Mouse (Mus musculus) testis, adult 2 months (tissue): ENCODE data around the gene Mpg. TPM values are rescaled to one million over a fixed set of nuclear protein-coding genes. Genes with fewer than 3 reads are reported as not detected.

Experiments
- H3K27ac ChIP-seq: fragments of 200-500 bp; 2 replicates; pipeline ENCODE4 v1.5.1; 2012; ENCODE audit warnings: low read depth, low read length; ENCODE audit not compliant: control insufficient read depth, insufficient read depth
- H3K27me3 ChIP-seq: fragments of 200-500 bp; 2 replicates; pipeline ENCODE4 v1.6.1; 2012; ENCODE audit warnings: mild to moderate bottlenecking, low read length, moderate library complexity; ENCODE audit not compliant: control insufficient read depth, insufficient read depth
- H3K36me3 ChIP-seq: fragments of 200-500 bp; 2 replicates; pipeline ENCODE4 v1.6.1; 2012; ENCODE audit warnings: mild to moderate bottlenecking, low read length; ENCODE audit not compliant: control insufficient read depth, insufficient read depth
- H3K4me1 ChIP-seq: fragments of 200-500 bp; 2 replicates; pipeline ENCODE4 v1.6.1; 2012; ENCODE audit warnings: low read length; ENCODE audit not compliant: control insufficient read depth, insufficient read depth
- H3K4me3 ChIP-seq: fragments of 200-500 bp; 2 replicates; pipeline ENCODE4 v1.5.1; 2012; ENCODE audit warnings: low read depth, mild to moderate bottlenecking, low read length, moderate library complexity, mixed read lengths; ENCODE audit not compliant: control insufficient read depth
- CTCF ChIP-seq: fragments of 200-500 bp; IDR thresholded peaks from 2 replicates; pipeline ENCODE4 v1.5.1; 2012; ENCODE audit warnings: low read depth, mild to moderate bottlenecking, inconsistent platforms, low read length, moderate library complexity; ENCODE audit not compliant: control insufficient read depth, insufficient read depth, insufficient replicate concordance
- POLR2A ChIP-seq: fragments of 200-500 bp; IDR thresholded peaks from 2 replicates; pipeline ENCODE4 v1.6.1; 2012; ENCODE audit warnings: low read depth, mild to moderate bottlenecking, inconsistent platforms, low read length, moderate library complexity; ENCODE audit not compliant: control insufficient read depth
- polyA plus RNA-seq: library from polyadenylated mRNA; depleted of rRNA; stranded (reverse); fragments of >200 nt; gene quantifications from 2 replicates; pipeline ENCODE4 v1.2.3, GENCODE M21; 2012

Mpg gene
- polyA plus RNA-seq, 1 experiment: 16.3 TPM

GRCm38 (mm10) chr11:32247068-32247467 lies 20.8 kb downstream of the Mpg start:
- Histone ChIP-seq H3K27me3 (no peaks in the 10 kb centered on the region), H3K27ac (no peak overlapping the region), H3K36me3 (no peaks in the 10 kb centered on the region; the same call in 1 of the 2 replicates), H3K4me1 (no peaks in the 10 kb centered on the region), H3K4me3 (no peak overlapping the region)
- TF ChIP-seq CTCF: no peak
- no peak for TF ChIP-seq POLR2A

- TF ChIP-seq POLR2A: no peak
- TF ChIP-seq CTCF: no peak
Measured at GRCm38 (mm10) chr11:32248350-32248749, 22.0 kb downstream of the Mpg start.

GRCm38 (mm10) chr11:32250880-32251763 lies 24.8 kb downstream of the Mpg start:
- Histone ChIP-seq H3K36me3 (no peaks in the 10 kb centered on the region; the same call in 1 of the 2 replicates), H3K27ac (no peak overlapping the region), H3K4me1 (no peaks in the 10 kb centered on the region), H3K27me3 (no peaks in the 10 kb centered on the region), H3K4me3 (no peak overlapping the region)
- TF ChIP-seq CTCF (no peak), POLR2A (no peak)

More at GRCm38 (mm10) chr11:32248350-32248749, 22.0 kb downstream of the Mpg start:
- no peaks in the 10 kb centered on the region for H3K4me1 ChIP-seq
- H3K27me3 ChIP-seq: no peaks in the 10 kb centered on the region
- no peaks in the 10 kb centered on the region; the same call in 1 of the 2 replicates for H3K36me3 ChIP-seq
- no peak overlapping the region for H3K4me3 ChIP-seq
- H3K27ac ChIP-seq: no peak overlapping the region

GRCm38 (mm10) chr11:32253121-32253520 lies 26.8 kb downstream of the Mpg start:
- no peak for TF ChIP-seq CTCF
- no peak for TF ChIP-seq POLR2A
- no peaks in the 10 kb centered on the region for H3K27me3 ChIP-seq
- H3K36me3 ChIP-seq: no peaks in the 10 kb centered on the region; the same call in 1 of the 2 replicates

GRCm38 (mm10) chr11:32256146-32256545 lies 29.8 kb downstream of the Mpg start:
- Histone ChIP-seq H3K36me3 (no peaks in the 10 kb centered on the region), H3K27ac (no peak overlapping the region), H3K4me1 (no peaks in the 10 kb centered on the region), H3K27me3 (no peaks in the 10 kb centered on the region), H3K4me3 (no peak overlapping the region)
- TF ChIP-seq POLR2A (no peak), CTCF (no peak)

More at GRCm38 (mm10) chr11:32253121-32253520, 26.8 kb downstream of the Mpg start:
- Histone ChIP-seq H3K4me3 (no peak overlapping the region), H3K27ac (no peak overlapping the region), H3K4me1 (no peaks in the 10 kb centered on the region)

GRCm38 (mm10) chr11:32256566-32256965 lies 30.3 kb downstream of the Mpg start:
- no peaks in the 10 kb centered on the region for H3K4me1 ChIP-seq
- H3K4me3 ChIP-seq: no peak overlapping the region
- TF ChIP-seq CTCF (no peak), POLR2A (no peak)
- H3K27me3 ChIP-seq: no peaks in the 10 kb centered on the region
- no peak overlapping the region for H3K27ac ChIP-seq
- H3K36me3 ChIP-seq: no peaks in the 10 kb centered on the region

GRCm38 (mm10) chr11:32262674-32263415 lies 36.5 kb downstream of the Mpg start:
- no peak for TF ChIP-seq POLR2A
- no peak for TF ChIP-seq CTCF
- Histone ChIP-seq H3K27me3 (no peaks in the 10 kb centered on the region), H3K4me3 (no peak overlapping the region), H3K36me3 (no peaks in the 10 kb centered on the region), H3K4me1 (peaks cover under 1% of the 10 kb centered on the region; the same call in 1 of the 2 replicates), H3K27ac (no peak overlapping the region)
